Mouse (Mus musculus) spleen, adult 2 months (tissue): Measurements from ENCODE around the gene Ifit3. TPM values are rescaled to one million over a fixed set of nuclear protein-coding genes. Genes with fewer than 3 reads are reported as not detected.
"Not testable (repeated sequence)": the region's sequence is repeated elsewhere in the genome, so short reads cannot be mapped to it uniquely, and the experiment has no call there.

Experiments
- DNase-seq, 2 experiments: peaks; one replicate each; pipeline versions ENCODE4 v3.0.0 to v3.0.0-alpha.2; 2012 to 2021; ENCODE audit warnings: low spot score in 2 of 2, low read depth in 1 of 2
- H3K27ac ChIP-seq: fragments of 200-500 bp; 2 replicates; pipeline ENCODE4 v1.5.1; 2012; ENCODE audit warnings: low read length, inconsistent platforms; ENCODE audit not compliant: insufficient read depth
- H3K27me3 ChIP-seq: fragments of 200-500 bp; 2 replicates; pipeline ENCODE4 v1.6.1; 2012; ENCODE audit warnings: mild to moderate bottlenecking, moderate library complexity, low read length, inconsistent platforms; ENCODE audit not compliant: control insufficient read depth, insufficient read depth
- H3K36me3 ChIP-seq: fragments of 200-500 bp; 2 replicates; pipeline ENCODE4 v1.6.1; 2012; ENCODE audit warnings: mild to moderate bottlenecking, low read length, inconsistent platforms; ENCODE audit not compliant: control insufficient read depth, insufficient read depth
- H3K4me1 ChIP-seq: fragments of 200-500 bp; 2 replicates; pipeline ENCODE4 v1.6.1; 2011; ENCODE audit warnings: inconsistent platforms; ENCODE audit not compliant: control insufficient read depth, insufficient read depth, insufficient read length
- H3K4me3 ChIP-seq: fragments of 200-500 bp; 2 replicates; pipeline ENCODE4 v1.5.1; 2011; ENCODE audit warnings: mild to moderate bottlenecking, inconsistent platforms; ENCODE audit not compliant: insufficient read depth, insufficient read length; ENCODE audit errors: extremely low read depth
- CTCF ChIP-seq: fragments of 200-500 bp; IDR thresholded peaks from 2 replicates; pipeline ENCODE4 v1.5.1; 2011; ENCODE audit warnings: mild to moderate bottlenecking, inconsistent platforms; ENCODE audit not compliant: insufficient read depth, insufficient read length, insufficient replicate concordance; ENCODE audit errors: extremely low read depth
- POLR2A ChIP-seq: fragments of 200-500 bp; IDR thresholded peaks from 2 replicates; pipeline ENCODE4 v1.6.1; 2011; ENCODE audit warnings: low read depth, low read length, inconsistent platforms
- WGBS: fragments of 180-500 bp; shearing (Covaris S2); methylation state at CpG from one replicate; pipeline ENCODE4 v1.1.7; 2018; 5-methylcytosine and 5-hydroxymethylcytosine counted together
- polyA plus RNA-seq: library from polyadenylated mRNA; depleted of rRNA; stranded (reverse); fragments of >200 nt; gene quantifications from 2 replicates; pipeline ENCODE4 v1.2.3, GENCODE M21; 2012; rRNA removed

The Ifit3 gene
- polyA plus RNA-seq = 2.8 and 3.3 TPM in 2 replicates

- peak within 1 kb of the TSS; percentile 57; the same call in 1 of the 2 replicates for H3K27ac ChIP-seq
- not testable (repeated sequence) for H3K4me1 ChIP-seq, H3K36me3 ChIP-seq, DNase-seq, H3K27me3 ChIP-seq
- peak within 1 kb of the TSS; percentile 7 for H3K4me3 ChIP-seq
- WGBS = 2% methylated on average over 2 of the region's 2 CpGs
Observed at GRCm38 (mm10) chr19:34583126-34583766, at the start of gene Ifit3. Gene Ifit3, plus strand, starts transcription at chr19:34583531.

- DNase-seq = no peak
- no peak overlapping the region for H3K27ac ChIP-seq
- no peaks in the 10 kb centered on the region for H3K4me1 ChIP-seq
- H3K36me3 ChIP-seq = no peaks in the 10 kb centered on the region
- WGBS = 74% methylated on average over 1 of the region's 1 CpGs
- no peak for TF ChIP-seq POLR2A
- no peak for TF ChIP-seq CTCF
- H3K27me3 ChIP-seq = no peaks in the 10 kb centered on the region
- H3K4me3 ChIP-seq = no peak overlapping the region
Observed at GRCm38 (mm10) chr19:34539422-34539821, 43.9 kb upstream of the Ifit3 start.

GRCm38 (mm10) chr19:34546211-34546610 lies 37.1 kb upstream of the Ifit3 start:
- no peaks in the 10 kb centered on the region for H3K36me3 ChIP-seq
- H3K4me3 ChIP-seq = no peak overlapping the region
- H3K27me3 ChIP-seq = no peaks in the 10 kb centered on the region
- TF ChIP-seq CTCF (no peak), POLR2A (no peak)
- H3K4me1 ChIP-seq = no peaks in the 10 kb centered on the region
- 85% methylated on average over 4 of the region's 4 CpGs for WGBS
- DNase-seq = no peak
- H3K27ac ChIP-seq = no peak overlapping the region

GRCm38 (mm10) chr19:34547976-34548375 lies 35.4 kb upstream of the Ifit3 start:
- 31% methylated on average over 7 of the region's 7 CpGs for WGBS
- H3K27me3 ChIP-seq = no peaks in the 10 kb centered on the region
- TF ChIP-seq POLR2A (no peak), CTCF (peak; percentile 87; the same call in 1 of the 2 replicates)
- no peak overlapping the region for H3K4me3 ChIP-seq
- H3K36me3 ChIP-seq = no peaks in the 10 kb centered on the region
- DNase-seq = peak; percentile 75 to 86
- peaks cover 1% of the 10 kb centered on the region; the same call in 1 of the 2 replicates for H3K4me1 ChIP-seq
- no peak overlapping the region for H3K27ac ChIP-seq

DNA sequence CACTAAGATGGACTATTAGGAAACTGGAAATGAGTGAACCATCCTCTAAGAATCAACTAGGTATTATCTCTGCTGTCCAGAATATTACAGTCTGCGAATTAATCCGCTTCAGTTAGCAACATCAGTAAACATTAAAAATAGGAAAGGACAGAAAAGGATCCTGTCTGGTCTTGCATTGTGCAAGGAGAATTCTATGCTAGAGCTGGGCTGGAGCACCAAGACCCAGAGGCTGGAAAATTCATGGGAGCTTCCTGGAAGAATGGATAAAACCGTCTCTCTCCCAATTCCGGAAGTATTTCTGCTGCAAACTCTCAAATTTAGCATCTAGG lies 33.2 kb upstream of the Ifit3 start:
- peaks cover 3% of the 10 kb centered on the region; the same call in 1 of the 2 replicates for H3K4me1 ChIP-seq
- peak overlapping the region; percentile 68; the same call in 1 of the 2 replicates for H3K27ac ChIP-seq
- no peak for TF ChIP-seq CTCF
- TF ChIP-seq POLR2A = no peak
- no peak overlapping the region for H3K4me3 ChIP-seq
- DNase-seq = no peak
- H3K27me3 ChIP-seq = no peaks in the 10 kb centered on the region
- no peaks in the 10 kb centered on the region for H3K36me3 ChIP-seq
- WGBS = 32% methylated on average over 4 of the region's 4 CpGs

- DNase-seq = peak; percentile 67 to 69
- Histone ChIP-seq H3K27me3 (no peaks in the 10 kb centered on the region), H3K36me3 (no peaks in the 10 kb centered on the region), H3K27ac (peak within 1 kb of the TSS; percentile 68), H3K4me1 (peaks cover 3% of the 10 kb centered on the region; the same call in 1 of the 2 replicates), H3K4me3 (peak within 1 kb of the TSS; percentile 68)
- WGBS = 0% methylated on average over 22 of the region's 22 CpGs
- TF ChIP-seq CTCF = peak; percentile 55; the same call in 1 of the 2 replicates
- TF ChIP-seq POLR2A = 0 out of 2 replicates have a peak, but pooled peaks have one; percentile 3
Observed at GRCm38 (mm10) chr19:34550534-34551223, 32.7 kb upstream of the Ifit3 start, which contains the start of gene Ifit2. Gene Ifit2, plus strand, starts transcription at chr19:34550694.

DNA sequence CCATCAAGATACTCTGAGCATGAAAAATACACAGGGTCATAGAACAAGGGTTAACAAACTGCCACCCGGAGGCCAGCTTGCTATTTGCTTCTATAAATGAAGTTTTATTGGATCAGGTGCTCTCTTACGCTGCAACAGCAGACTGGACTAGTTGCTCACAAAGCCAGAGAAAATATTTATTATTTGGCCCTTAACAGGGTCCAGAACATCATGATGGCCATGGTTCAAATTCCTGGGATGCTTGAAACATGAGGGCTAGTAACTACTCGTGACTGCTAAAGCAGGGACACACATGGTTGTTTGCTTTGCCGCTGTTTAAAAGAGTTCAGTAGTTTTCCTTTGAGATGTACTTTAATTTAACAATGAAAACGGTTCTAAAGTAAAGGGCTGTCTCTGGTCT lies 31.4 kb upstream of the Ifit3 start:
- no peaks in the 10 kb centered on the region for H3K27me3 ChIP-seq
- H3K27ac ChIP-seq = no peak overlapping the region
- H3K36me3 ChIP-seq = peaks cover 1% of the 10 kb centered on the region; the same call in 1 of the 2 replicates
- no peak for DNase-seq
- no peak overlapping the region for H3K4me3 ChIP-seq
- H3K4me1 ChIP-seq = peaks cover 3% of the 10 kb centered on the region; the same call in 1 of the 2 replicates
- no peak for TF ChIP-seq CTCF
- TF ChIP-seq POLR2A = no peak
- WGBS = 65% methylated on average over 5 of the region's 5 CpGs
